Mouse (Mus musculus) kidney, adult 2 months (tissue): ENCODE measurements at regions not wholly inside any gene's neighbourhood (a gene's known extent, or its start where the extent isn't known, plus 50 kb on each side); places are given as distances from the start of the nearest gene placed in this dataset.

Experiments
- CTCF ChIP-seq: fragments of 200-500 bp; conservative IDR thresholded peaks from 2 replicates; pipeline ENCODE4 v1.5.1; 2011; ENCODE audit warnings: low read depth, mild to moderate bottlenecking, control low read depth, low read length, moderate library complexity, mixed read lengths; ENCODE audit not compliant: insufficient read depth, insufficient read length
- POLR2A ChIP-seq: fragments of 200-500 bp; IDR thresholded peaks from one replicate; pipeline ENCODE4 v1.6.1; 2011; ENCODE audit warnings: low read depth, low read length, control low read depth

DNA sequence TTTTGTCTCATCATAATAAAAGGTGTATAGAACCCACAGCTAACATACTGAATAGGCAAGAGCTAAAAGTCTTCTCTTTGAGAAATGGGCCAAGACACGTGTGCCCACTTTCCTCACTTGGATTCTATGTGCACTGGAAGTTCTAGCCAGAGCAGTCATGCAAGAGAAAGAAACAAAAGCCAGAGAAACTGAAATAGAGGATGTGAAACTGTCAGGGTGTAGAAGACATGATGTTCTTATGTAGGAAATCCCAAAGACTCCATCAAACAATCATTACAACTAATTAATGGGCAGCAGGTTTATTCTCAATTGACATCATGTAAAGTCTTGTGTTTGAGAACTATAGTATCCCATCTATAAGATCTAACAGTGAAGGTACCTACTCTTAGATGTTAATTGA lies 294.9 kb downstream of the Hhipl2 start:
- TF ChIP-seq CTCF (no peak), POLR2A (no peak)
